Mouse (Mus musculus) kidney, adult 2 months (tissue): ENCODE results near the gene Syndig1.

Experiments
- CTCF ChIP-seq: fragments of 200-500 bp; conservative IDR thresholded peaks from 2 replicates; pipeline ENCODE4 v1.5.1; 2011; ENCODE audit warnings: low read depth, mild to moderate bottlenecking, control low read depth, low read length, moderate library complexity, mixed read lengths; ENCODE audit not compliant: insufficient read depth, insufficient read length
- POLR2A ChIP-seq: fragments of 200-500 bp; IDR thresholded peaks from one replicate; pipeline ENCODE4 v1.6.1; 2011; ENCODE audit warnings: low read depth, low read length, control low read depth

DNA sequence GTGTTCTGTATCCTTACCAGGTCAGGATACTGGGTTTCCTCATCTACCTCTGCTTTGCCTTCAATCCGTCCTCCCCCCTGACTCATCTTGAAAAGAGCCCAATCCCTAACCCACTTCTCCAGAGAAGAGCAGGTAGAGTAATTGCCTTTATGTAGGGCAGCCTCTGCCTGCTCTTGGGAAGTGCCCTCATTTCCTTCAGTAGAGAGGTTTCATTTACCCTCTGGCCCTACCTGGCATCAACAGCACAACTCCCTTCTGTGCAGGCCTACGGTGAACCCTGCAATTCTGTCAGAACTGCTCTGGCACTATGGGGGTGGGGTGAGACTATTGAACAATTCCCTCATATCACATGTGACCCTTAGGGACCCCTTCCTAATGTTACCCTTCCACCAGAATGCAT is 16.1 kb upstream of the Syndig1 start:
- no peak for TF ChIP-seq CTCF
- no peak for TF ChIP-seq POLR2A
